Mouse (Mus musculus) embryonic fibroblast, embryonic 13.5 days (primary cell): ENCODE data around the gene Tecta.

Experiments
- CTCF ChIP-seq: IDR thresholded peaks from 2 replicates; pipeline ENCODE4 v1.5.1; 2011; ENCODE audit warnings: mild to moderate bottlenecking, control low read depth, low read length, moderate library complexity, borderline replicate concordance; ENCODE audit not compliant: insufficient read depth
- POLR2A ChIP-seq: IDR thresholded peaks from 2 replicates; pipeline ENCODE4 v1.6.1; 2011; ENCODE audit warnings: low read depth, mild to moderate bottlenecking, control low read depth, low read length, moderate library complexity

- TF ChIP-seq POLR2A = no peak
- TF ChIP-seq CTCF = no peak
Observed at GRCm38 (mm10) chr9:42413345-42413744, 13.6 kb upstream of the Tecta start.
